Mouse (Mus musculus) myocyte (in vitro differentiated cells): ENCODE measurements at regions not wholly inside any gene's neighbourhood (a gene's known extent, or its start where the extent isn't known, plus 50 kb on each side); places are given as distances from the start of the nearest gene placed in this dataset.

Experiments used
- E2F4 ChIP-seq: IDR thresholded peaks from one replicate; pipeline ENCODE4 v1.6.1; 2011; ENCODE audit warnings: mild to moderate bottlenecking, control low read depth, moderate library complexity; ENCODE audit not compliant: insufficient read depth
- MAX ChIP-seq: IDR thresholded peaks from one replicate; pipeline ENCODE4 v1.6.1; 2011; ENCODE audit warnings: low read depth, mild to moderate bottlenecking, control low read depth
- MYOG ChIP-seq, 3 experiments: IDR thresholded peaks; one replicate each; pipeline ENCODE4 v1.6.1; 2011; ENCODE audit warnings: control low read depth in 2 of 3, low read depth in 2 of 3, mild to moderate bottlenecking in 2 of 3; ENCODE audit not compliant: insufficient read length in 2 of 3, control insufficient read depth in 1 of 3, insufficient read depth in 1 of 3
- POLR2A ChIP-seq: IDR thresholded peaks from one replicate; pipeline ENCODE4 v1.6.1; 2011; ENCODE audit warnings: low read depth, mild to moderate bottlenecking, control low read depth, moderate library complexity; ENCODE audit not compliant: insufficient read length
- REST ChIP-seq: IDR thresholded peaks from one replicate; pipeline ENCODE4 v1.6.1; 2011; ENCODE audit warnings: mild to moderate bottlenecking, control low read depth, moderate library complexity; ENCODE audit not compliant: insufficient read depth, insufficient read length
- TCF12 ChIP-seq: IDR thresholded peaks from one replicate; pipeline ENCODE4 v1.6.1; 2011; ENCODE audit warnings: mild to moderate bottlenecking, control low read depth; ENCODE audit not compliant: poor library complexity, insufficient read depth, severe bottlenecking
- USF1 ChIP-seq: IDR thresholded peaks from one replicate; pipeline ENCODE4 v1.6.1; 2011; ENCODE audit warnings: low read depth, mild to moderate bottlenecking, control low read depth, moderate library complexity

- TF ChIP-seq E2F4: no peak
- TF ChIP-seq MAX: no peak
- TF ChIP-seq TCF12: no peak
- TF ChIP-seq POLR2A: no peak
- no peak for TF ChIP-seq MYOG (IDR thresholded peaks at IDR 0.05; ENCODE audit: control insufficient read depth in 1 of 3, insufficient read depth in 1 of 3, insufficient read length in 2 of 3, low read depth in 2 of 3)
- TF ChIP-seq REST: no peak
- TF ChIP-seq USF1: no peak
These were observed 282.8 kb upstream of the Zmiz1 start for GRCm38 (mm10) chr14:25176206-25176605.
